Mouse (Mus musculus): ENCODE results near the gene Pde6d. TPM values are rescaled to one million over a fixed set of nuclear protein-coding genes. Genes with fewer than 3 reads are reported as not detected.
"Not testable (repeated sequence)": the region's sequence is repeated elsewhere in the genome, so short reads cannot be mapped to it uniquely, and the experiment has no call there.

The Pde6d gene
- total RNA-seq, 2 experiments from 2014 or later: 41.7 to 44.1 TPM

GRCm38 (mm10) chr1:86527599-86528486 is 54.6 kb downstream of the Pde6d start:
- intact Hi-C loops (cut with DNase I): loop anchor here (1.0 kb wide), 2 partner anchors 27 to 57 kb away; no protein-coding TSS in a partner anchor
- DNase-seq: peak; percentile 96 to 97

GRCm38 (mm10) chr1:86526789-86527598 is 55.4 kb downstream of the Pde6d start:
- intact Hi-C loops (cut with DNase I): loop anchor here (1.0 kb wide), 1 partner anchor 56 kb away; no protein-coding TSS in a partner anchor
- DNase-seq: peak; percentile 52 to 62

GRCm38 (mm10) chr1:86526116-86526788 is 56.2 kb downstream of the Pde6d start, which contains the start of gene Ptma:
Ptma (plus strand) TSS chr1:86526726.
- intact Hi-C loops (cut with DNase I): no loop called here
- peak; percentile 96 to 97 for DNase-seq

GRCm38 (mm10) chr1:86525499-86526115 is 56.8 kb downstream of the Pde6d start:
- peak; percentile 78 to 89 for DNase-seq
- intact Hi-C loops (cut with DNase I): loop anchor here (1.0 kb wide), 1 partner anchor 38 kb away; no protein-coding TSS in a partner anchor

GRCm38 (mm10) chr1:86524619-86525498 is 57.6 kb downstream of the Pde6d start:
- peak; percentile 99 to 100 for DNase-seq
- intact Hi-C loops (cut with DNase I): loop anchor here (1.0 kb wide), 1 partner anchor 38 kb away; no protein-coding TSS in a partner anchor

- DNase-seq: no peak
- intact Hi-C loops (cut with DNase I): no loop called here
Measured at GRCm38 (mm10) chr1:86523776-86524618, 58.4 kb downstream of the Pde6d start.

- intact Hi-C loops (cut with DNase I): no loop called here
- peak; percentile 60 to 61 for DNase-seq
Measured at GRCm38 (mm10) chr1:86522286-86522871, 60.0 kb downstream of the Pde6d start.

- intact Hi-C loops (cut with DNase I): no loop called here
- DNase-seq: peak in 1 of 2 experiments; percentile 51
Measured at GRCm38 (mm10) chr1:86520361-86520760, 62.1 kb downstream of the Pde6d start.

GRCm38 (mm10) chr1:86517076-86517475 is 65.4 kb downstream of the Pde6d start:
- intact Hi-C loops (cut with DNase I): no loop called here
- DNase-seq: no peak

- intact Hi-C loops (cut with DNase I): no loop called here
- DNase-seq: no peak
Measured at GRCm38 (mm10) chr1:86515715-86516410, 66.6 kb downstream of the Pde6d start.

GRCm38 (mm10) chr1:86513031-86513430 is 69.4 kb downstream of the Pde6d start:
- intact Hi-C loops (cut with DNase I); DNase-seq: not testable (repeated sequence)

- intact Hi-C loops (cut with DNase I): no loop called here
Measured at GRCm38 (mm10) chr1:86512154-86512720, 70.2 kb downstream of the Pde6d start.

GRCm38 (mm10) chr1:86510676-86511441 is 71.6 kb downstream of the Pde6d start:
- DNase-seq: no peak
- intact Hi-C loops (cut with DNase I): no loop called here

More at GRCm38 (mm10) chr1:86512154-86512720, 70.2 kb downstream of the Pde6d start:
- DNase-seq: no peak

GRCm38 (mm10) chr1:86510266-86510665 is 72.2 kb downstream of the Pde6d start:
- no peak for DNase-seq
- intact Hi-C loops (cut with DNase I): no loop called here

- intact Hi-C loops (cut with DNase I): no loop called here
- DNase-seq: peak; percentile 84 to 91
Measured at GRCm38 (mm10) chr1:86509410-86509809, 73.0 kb downstream of the Pde6d start.

GRCm38 (mm10) chr1:86507866-86508265 is 74.6 kb downstream of the Pde6d start:
- intact Hi-C loops (cut with DNase I): no loop called here
- no peak for DNase-seq
